Mouse (Mus musculus): ENCODE measurements around the gene 1810049J17Rik.

1810049J17Rik gene

GRCm38 (mm10) chr15:12348950-12349349 is 27.3 kb upstream of the 1810049J17Rik start:
- in situ Hi-C loops (cut with MboI, MseI), result no loop called here

- in situ Hi-C loops (cut with MboI, MseI), result no loop called here
These were observed 25.2 kb upstream of the 1810049J17Rik start for GRCm38 (mm10) chr15:12346916-12347315.

DNA sequence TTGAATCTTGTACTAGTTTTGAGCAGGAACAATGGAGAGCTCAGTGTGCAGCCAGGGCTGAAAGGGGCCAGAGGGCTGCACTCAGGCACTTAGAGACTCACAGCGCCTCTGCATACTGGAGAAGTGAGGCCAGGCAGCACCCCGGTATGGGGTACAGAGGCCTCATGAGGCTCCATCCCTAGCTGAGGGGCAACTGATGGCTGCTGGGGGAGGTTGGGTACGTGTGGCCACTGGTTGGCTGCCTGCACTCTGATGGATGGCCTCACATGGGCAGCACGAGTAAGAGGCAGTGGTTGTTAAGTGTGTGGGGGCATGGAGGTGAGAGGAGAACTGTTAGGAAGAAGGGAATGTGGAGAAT is 19.7 kb upstream of the 1810049J17Rik start:
- in situ Hi-C loops (cut with MboI, MseI), result no loop called here

DNA sequence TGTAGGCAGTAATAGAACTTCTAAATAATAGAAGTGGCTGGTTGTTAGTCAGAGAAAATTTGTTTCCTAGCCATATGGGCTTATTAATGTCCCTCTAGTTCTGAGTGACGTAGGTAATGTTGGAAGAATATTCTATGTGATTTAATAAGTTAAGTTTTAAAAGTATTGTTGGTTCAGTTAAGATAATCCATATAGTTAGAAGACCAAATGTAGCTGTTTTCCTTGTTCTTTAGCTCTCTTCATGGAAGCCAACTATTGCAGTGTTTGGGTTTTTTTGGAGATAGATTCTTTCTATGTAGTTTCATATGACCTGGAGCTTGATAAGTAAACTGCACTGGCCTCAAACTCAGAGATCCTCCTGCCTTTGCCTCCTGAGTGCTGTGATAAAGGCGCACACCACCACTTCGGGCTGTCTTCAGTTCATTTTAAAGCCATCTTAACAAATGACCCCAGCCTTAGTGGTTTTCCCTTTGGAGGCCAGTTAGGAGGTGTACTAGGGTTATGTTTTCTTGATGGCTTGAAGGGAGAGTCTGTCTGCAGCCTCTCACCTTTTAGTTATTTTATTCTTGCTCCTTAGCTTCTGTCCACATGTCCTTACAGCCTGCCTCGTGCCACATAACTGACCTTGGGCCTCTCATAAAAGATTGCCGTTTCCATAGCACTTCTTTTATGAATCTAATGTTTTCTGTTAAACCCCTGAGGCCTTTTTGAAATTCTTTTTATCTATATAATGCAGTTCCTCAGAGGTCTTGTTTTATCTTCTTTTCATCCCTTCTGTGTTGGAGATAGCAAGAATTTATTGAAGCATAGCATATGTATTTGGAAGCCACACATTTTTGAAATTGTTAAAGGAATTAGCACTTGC is 19.1 kb upstream of the 1810049J17Rik start:
- in situ Hi-C loops (cut with MboI, MseI), result no loop called here

- in situ Hi-C loops (cut with MboI, MseI), result no loop called here
These were observed 16.1 kb upstream of the 1810049J17Rik start for GRCm38 (mm10) chr15:12337779-12338137.

- in situ Hi-C loops (cut with MboI, MseI), result no loop called here
These were observed 15.5 kb upstream of the 1810049J17Rik start for GRCm38 (mm10) chr15:12337030-12337778.

GRCm38 (mm10) chr15:12334381-12334780 is 12.7 kb upstream of the 1810049J17Rik start:
- in situ Hi-C loops (cut with MboI, MseI), result no loop called here

DNA sequence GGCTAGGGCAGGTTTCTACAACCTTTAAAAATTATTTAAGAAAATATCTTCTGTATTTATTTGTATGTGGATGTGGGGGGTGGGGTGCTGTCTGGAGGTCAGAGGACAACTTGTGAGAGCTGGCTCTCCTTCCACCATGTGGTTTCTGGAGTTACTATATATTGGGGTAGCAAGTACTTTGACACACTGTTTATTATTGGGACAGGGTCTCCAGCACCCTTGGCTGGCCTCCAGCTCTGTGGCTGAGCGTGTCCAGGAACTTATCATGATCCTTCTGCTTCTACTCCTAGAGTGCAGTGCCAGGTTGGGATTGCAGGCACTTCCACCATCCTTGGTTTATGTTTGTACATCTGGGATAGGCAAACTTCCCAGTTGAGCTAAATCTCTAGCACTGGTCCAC is 9.6 kb upstream of the 1810049J17Rik start:
- in situ Hi-C loops (cut with MboI, MseI), result no loop called here

DNA sequence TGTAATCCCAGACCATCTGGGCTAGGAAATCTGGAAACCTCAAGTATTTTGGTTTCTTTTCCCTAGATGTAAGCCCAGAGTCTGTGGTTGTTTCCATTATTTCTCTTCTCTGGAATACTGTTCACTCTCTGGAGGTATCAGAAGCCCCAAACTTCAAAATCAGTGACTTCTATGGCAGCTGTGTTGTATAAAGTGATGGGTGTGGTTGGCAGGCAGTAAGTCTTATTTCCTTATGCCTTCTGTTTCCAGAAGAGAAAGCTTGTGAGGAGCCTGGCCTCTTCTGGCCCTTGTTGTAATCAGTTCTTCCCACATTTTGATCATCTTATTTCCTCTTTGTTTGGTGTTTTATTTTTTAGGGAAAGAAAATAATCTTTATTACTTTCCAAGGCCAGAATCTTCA is 9.2 kb upstream of the 1810049J17Rik start:
- in situ Hi-C loops (cut with MboI, MseI), result no loop called here

- in situ Hi-C loops (cut with MboI, MseI), result no loop called here
These were observed 8.7 kb upstream of the 1810049J17Rik start for GRCm38 (mm10) chr15:12330389-12330788.

GRCm38 (mm10) chr15:12324326-12324725 is 2.6 kb upstream of the 1810049J17Rik start:
- in situ Hi-C loops (cut with MboI, MseI), result loop anchor here (10.0 kb wide), 1 partner anchor 120 kb away; the partner anchor contains the start of gene Mtmr12

DNA sequence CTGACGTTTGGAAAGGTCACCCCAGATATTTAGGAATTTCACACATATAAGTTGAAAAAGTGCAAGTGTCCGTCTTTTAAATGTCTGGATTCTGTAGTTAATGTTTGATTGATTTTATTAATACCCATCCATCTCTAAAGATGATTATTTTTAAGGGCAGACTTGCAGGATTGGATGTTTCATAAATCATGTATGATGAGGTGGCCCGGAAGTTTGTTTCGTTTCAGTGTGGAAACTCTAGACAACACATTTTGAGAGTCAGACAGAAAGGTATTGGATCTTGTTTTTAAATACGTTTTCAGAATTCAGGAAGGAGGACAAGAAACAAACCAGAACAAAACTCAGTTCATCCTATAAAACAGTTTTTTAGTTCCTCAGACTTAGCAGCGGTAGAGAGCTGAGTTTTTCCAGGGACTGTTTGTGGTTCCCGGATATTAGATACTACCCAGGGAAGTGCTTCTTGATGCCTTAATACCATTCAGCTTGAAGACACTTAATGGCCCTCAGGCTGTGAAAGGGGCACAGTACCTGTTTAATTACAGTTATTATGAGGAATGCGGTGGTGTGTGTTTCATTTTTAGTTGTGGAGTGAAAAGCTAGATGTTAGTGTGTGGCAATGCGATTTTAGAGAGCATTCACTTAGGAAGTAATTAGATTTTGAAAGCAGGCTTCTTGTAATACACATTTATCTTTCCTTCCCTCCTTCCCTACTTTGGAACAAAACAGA is 1.1 kb upstream of the 1810049J17Rik start:
- in situ Hi-C loops (cut with MboI, MseI), result loop anchor here (10.0 kb wide), 1 partner anchor 118 kb away; the partner anchor contains the start of gene Mtmr12

GRCm38 (mm10) chr15:12321091-12321787 is 460 bp downstream of the 1810049J17Rik start, which contains the start of gene Golph3:
Gene Golph3 (plus strand): TSS chr15:12321450.
- in situ Hi-C loops (cut with MboI, MseI), result loop anchor here (10.0 kb wide), 1 partner anchor 116 kb away; the partner anchor contains the start of gene Mtmr12

- in situ Hi-C loops (cut with MboI, MseI), result loop anchor here (10.0 kb wide), 1 partner anchor 116 kb away; the partner anchor contains the start of gene Mtmr12
These were observed 1.1 kb downstream of the 1810049J17Rik start for GRCm38 (mm10) chr15:12320441-12321090.

- in situ Hi-C loops (cut with MboI, MseI), result loop anchor here (10.0 kb wide), 1 partner anchor 115 kb away; the partner anchor contains the start of gene Mtmr12
These were observed 1.8 kb downstream of the 1810049J17Rik start for GRCm38 (mm10) chr15:12319889-12320288.

GRCm38 (mm10) chr15:12318451-12318850 is 3.2 kb downstream of the 1810049J17Rik start:
- in situ Hi-C loops (cut with MboI, MseI), result no loop called here

- in situ Hi-C loops (cut with MboI, MseI), result no loop called here
These were observed 4.4 kb downstream of the 1810049J17Rik start for GRCm38 (mm10) chr15:12317290-12317689.

- in situ Hi-C loops (cut with MboI, MseI), result no loop called here
These were observed 5.7 kb downstream of the 1810049J17Rik start for GRCm38 (mm10) chr15:12315996-12316395.

DNA sequence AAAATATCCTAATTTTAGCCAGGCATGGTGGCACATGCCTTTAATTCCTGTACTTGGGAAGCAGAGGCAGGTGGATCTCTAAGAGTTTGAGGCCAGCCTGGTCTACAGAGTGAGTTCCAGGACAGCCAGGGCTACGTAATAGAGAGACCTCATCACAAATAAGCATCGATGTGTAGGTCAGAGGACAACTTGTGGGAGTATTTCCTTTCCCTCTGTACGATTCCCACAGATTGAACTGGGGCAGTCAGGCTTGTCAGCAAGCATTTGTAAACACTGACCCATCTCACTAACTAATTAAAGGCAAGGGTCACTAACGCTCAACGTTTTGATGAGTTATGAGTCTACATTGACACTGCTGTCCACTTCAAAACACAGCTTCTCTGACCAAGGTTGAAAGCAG is 7.1 kb downstream of the 1810049J17Rik start:
- in situ Hi-C loops (cut with MboI, MseI), result no loop called here

DNA sequence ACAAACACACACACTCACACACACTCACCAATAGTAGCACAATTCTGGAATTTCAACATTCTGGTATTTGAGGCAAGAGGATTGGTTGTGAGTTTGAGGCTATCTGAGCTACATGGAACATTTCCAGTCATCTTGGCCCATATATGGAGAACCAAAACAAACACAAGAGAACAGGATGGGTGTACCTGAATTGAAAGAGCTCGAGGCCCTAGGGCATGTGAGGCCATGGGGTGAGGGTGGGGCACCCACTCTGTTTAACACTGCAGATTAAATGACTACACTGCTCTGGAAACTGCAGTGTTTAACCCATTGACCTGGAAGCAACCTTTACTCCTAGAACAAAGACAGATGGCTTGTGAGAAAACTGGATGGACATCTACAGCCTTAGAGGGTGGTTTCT is 8.4 kb downstream of the 1810049J17Rik start:
- in situ Hi-C loops (cut with MboI, MseI), result no loop called here

- in situ Hi-C loops (cut with MboI, MseI), result no loop called here
These were observed 10.2 kb downstream of the 1810049J17Rik start for GRCm38 (mm10) chr15:12311465-12311864.
